10 mouse cellular contexts compared by ENCODE assay signal in the genomic region with DNA sequence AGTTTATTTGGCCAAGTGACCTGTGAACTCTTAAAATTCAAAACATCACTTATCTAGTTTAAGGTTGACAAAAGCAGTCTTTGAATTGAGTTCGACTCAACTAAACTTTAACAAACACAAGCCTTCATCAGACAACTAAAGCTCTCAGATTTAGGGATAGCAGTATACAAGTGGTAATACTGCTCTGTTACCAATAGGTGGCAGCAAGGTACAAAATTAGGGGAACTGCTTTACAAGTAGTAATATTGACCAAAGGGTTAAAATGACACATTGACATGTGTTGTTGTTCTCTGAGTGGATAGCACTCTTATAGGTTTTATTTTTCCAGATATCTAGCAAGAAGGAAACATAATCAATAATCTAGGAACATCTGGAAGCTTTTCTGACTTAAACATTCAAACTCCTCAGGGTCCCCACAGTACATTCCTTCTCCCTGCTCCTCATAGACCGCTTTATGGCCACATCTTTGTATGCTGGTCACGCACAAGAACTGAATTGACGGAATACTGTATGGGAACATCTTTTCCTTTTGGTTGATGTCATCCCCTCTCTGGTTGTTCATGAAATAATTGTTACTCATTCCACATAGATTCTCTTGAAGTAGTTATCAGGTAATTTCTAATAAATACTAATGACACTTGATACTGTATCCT. TPM values are rescaled to one million over a fixed set of nuclear protein-coding genes. Genes with fewer than 3 reads are reported as not detected.
A peak's percentile ranks its signal among the peaks of the same experiment; 100 is the strongest.
DNase-seq lines count a peak whose midpoint lies in the region; ATAC-seq lines count a peak whose summit lies in the region.
"Had no signal": no experiment of that assay in that cellular context is flagged by ENCODE, and none has a peak within 500 bp of the region (broad histone marks: within the 10 kb centered on the region; RNA-seq: fewer than 3 reads in every experiment).

No protein-coding gene starts in this region.

- H3K36me3 ChIP-seq in forebrain, embryonic 12.5 days (replicated peaks), result no peaks in the 10 kb centered on the region
- no peaks in the 10 kb centered on the region for H3K36me3 ChIP-seq in forebrain, embryonic 16.5 days (ENCODE audit: control insufficient read depth, insufficient read depth)
- no peaks in the 10 kb centered on the region for H3K36me3 ChIP-seq in midbrain, embryonic 11.5 days (ENCODE audit: control insufficient read depth, insufficient read depth, low read length)
- H3K36me3 ChIP-seq in midbrain, embryonic 16.5 days (ENCODE audit: control insufficient read depth, insufficient read depth, low read length), result no peaks in the 10 kb centered on the region

- no peaks in the 10 kb centered on the region for H3K27me3 ChIP-seq in forebrain, embryonic 12.5 days
- no peaks in the 10 kb centered on the region for H3K27me3 ChIP-seq in forebrain, embryonic 16.5 days (replicated peaks; ENCODE audit: control insufficient read depth, insufficient read depth, low read length)
- no peaks in the 10 kb centered on the region for H3K27me3 ChIP-seq in midbrain, embryonic 11.5 days (ENCODE audit: control insufficient read depth, insufficient read depth, low read length)
- no peaks in the 10 kb centered on the region for H3K27me3 ChIP-seq in midbrain, embryonic 16.5 days (ENCODE audit: control insufficient read depth, insufficient read depth, low read depth, low read length)

- ATAC-seq in forebrain, embryonic 12.5 days (ENCODE audit: low FRiP score), result 0 out of 2 replicates have a peak, but pooled peaks have one; percentile 44
- ATAC-seq in forebrain, embryonic 16.5 days, result no peak
- ATAC-seq in midbrain, embryonic 11.5 days (ENCODE audit: low FRiP score), result peak; percentile 73; the same call in 1 of the 2 replicates
- ATAC-seq in midbrain, embryonic 16.5 days, result no peak

- no peaks in the 10 kb centered on the region for H3K4me1 ChIP-seq in forebrain, embryonic 12.5 days
- H3K4me1 ChIP-seq in forebrain, embryonic 16.5 days (replicated peaks; ENCODE audit: control insufficient read depth, insufficient read depth, low read length), result no peaks in the 10 kb centered on the region
- no peaks in the 10 kb centered on the region for H3K4me1 ChIP-seq in midbrain, embryonic 11.5 days (ENCODE audit: control insufficient read depth, insufficient read depth, low read length)
- H3K4me1 ChIP-seq in midbrain, embryonic 16.5 days (ENCODE audit: control insufficient read depth, insufficient read depth, low read length), result no peaks in the 10 kb centered on the region

- H3K4me3 ChIP-seq in forebrain, embryonic 12.5 days (replicated peaks), result no peak overlapping the region
- no peak overlapping the region for H3K4me3 ChIP-seq in forebrain, embryonic 16.5 days (replicated peaks; ENCODE audit: low read length)
- H3K4me3 ChIP-seq in midbrain, embryonic 11.5 days (ENCODE audit: low read depth, low read length), result no peak overlapping the region
- no peak overlapping the region for H3K4me3 ChIP-seq in midbrain, embryonic 16.5 days (ENCODE audit: low read depth, low read length)

- intact Hi-C loops in gastrocnemius, postnatal 36 days (cut with DNase I), result no loop called here

- no peak overlapping the region for H3K4me2 ChIP-seq in forebrain, embryonic 12.5 days
- H3K4me2 ChIP-seq in forebrain, embryonic 16.5 days (ENCODE audit: low read length), result no peak overlapping the region
- H3K4me2 ChIP-seq in midbrain, embryonic 11.5 days, result no peak overlapping the region
- H3K4me2 ChIP-seq in midbrain, embryonic 16.5 days (ENCODE audit: low read length), result no peak overlapping the region

- DNase-seq in midbrain, embryonic 11.5 days (ENCODE audit: low spot score, missing footprints), result no peak
- DNase-seq in embryo, embryonic 11 days, result peak; percentile 34
- DNase-seq in retina, embryonic 14.5 days (ENCODE audit: low spot score), result peak; percentile 63
- no peak for DNase-seq in gastrocnemius, postnatal 36 days
- no peak for DNase-seq in right cerebral cortex, postnatal 10 days (ENCODE audit: low spot score in 2 of 2)
- DNase-seq: cerebellum, adult 18-20 months had no signal

- WGBS in forebrain, embryonic 12.5 days, result 74% methylated on average over 4 of the region's 4 CpGs
- WGBS in forebrain, embryonic 16.5 days, result 72% methylated on average over 4 of the region's 4 CpGs
- 74% methylated on average over 4 of the region's 4 CpGs for WGBS in midbrain, embryonic 11.5 days
- WGBS in midbrain, embryonic 16.5 days, result 70% methylated on average over 4 of the region's 4 CpGs

- H3K9ac ChIP-seq in forebrain, embryonic 12.5 days, result no peak overlapping the region
- H3K9ac ChIP-seq in forebrain, embryonic 16.5 days (replicated peaks; ENCODE audit: low read depth, low read length), result no peak overlapping the region
- no peak overlapping the region for H3K9ac ChIP-seq in midbrain, embryonic 11.5 days (ENCODE audit: low read length)
- H3K9ac ChIP-seq in midbrain, embryonic 16.5 days (ENCODE audit: low read depth, low read length), result no peak overlapping the region

- H3K9me3 ChIP-seq in forebrain, embryonic 12.5 days, result no peaks in the 10 kb centered on the region
- H3K9me3 ChIP-seq in forebrain, embryonic 16.5 days (ENCODE audit: control insufficient read depth, low read length), result no peaks in the 10 kb centered on the region
- H3K9me3 ChIP-seq in midbrain, embryonic 11.5 days (ENCODE audit: control insufficient read depth, low read length), result no peaks in the 10 kb centered on the region
- no peaks in the 10 kb centered on the region for H3K9me3 ChIP-seq in midbrain, embryonic 16.5 days (replicated peaks; ENCODE audit: control insufficient read depth, low read length, poor library complexity, severe bottlenecking)

- no peak overlapping the region for H3K27ac ChIP-seq in forebrain, embryonic 12.5 days
- no peak overlapping the region for H3K27ac ChIP-seq in forebrain, embryonic 16.5 days (ENCODE audit: low read length)
- H3K27ac ChIP-seq in midbrain, embryonic 11.5 days (ENCODE audit: low read depth, low read length), result no peak overlapping the region
- H3K27ac ChIP-seq in midbrain, embryonic 16.5 days (ENCODE audit: low read length), result no peak overlapping the region

RNA-seq across cellular contexts. Expression of a gene that starts 23.7 kb away (rescaled TPM):
- polyA plus RNA-seq in forebrain, embryonic 12.5 days (2016; fragmentation: Nextera tagmentation; extraction: Ambion mirVana), result not detected in 2 replicates
- 0.04 TPM in 1 of 2 replicates, not detected in the other for polyA plus RNA-seq in forebrain, embryonic 16.5 days (2015; fragmentation: Nextera tagmentation; extraction: Ambion mirVana)
- 0.10 and 0.19 TPM in 2 replicates for polyA plus RNA-seq in midbrain, embryonic 11.5 days (2014; fragmentation: Nextera tagmentation; extraction: Ambion mirVana)
- 0.09 TPM in 1 of 2 replicates, not detected in the other for polyA plus RNA-seq in midbrain, embryonic 16.5 days (2015; fragmentation: Nextera tagmentation; extraction: Ambion mirVana)
- not detected for total RNA-seq in gastrocnemius, postnatal 36 days (2021)
- polyA plus RNA-seq: gonadal fat pad, adult 2 months had no signal

Comparison
In these comparisons a context has a peak if more than half of its experiments do, and no peak if none do; other contexts are left out.
1. ATAC-seq: peak in forebrain, embryonic 12.5 days (single experiment) and midbrain, embryonic 11.5 days (single experiment); none in forebrain, embryonic 16.5 days (single experiment) and midbrain, embryonic 16.5 days (single experiment).
2. DNase-seq: peak in embryo, embryonic 11 days (single experiment) and retina, embryonic 14.5 days (single experiment); none in midbrain, embryonic 11.5 days (single experiment), gastrocnemius, postnatal 36 days (0 of 2) and right cerebral cortex, postnatal 10 days (0 of 2).